Mouse (Mus musculus) gastrocnemius, adult 2 months (tissue): ENCODE measurements at regions not wholly inside any gene's neighbourhood (a gene's known extent, or its start where the extent isn't known, plus 50 kb on each side); places are given as distances from the start of the nearest gene placed in this dataset.

Source experiments
- DNase-seq: peaks from one replicate; pipeline ENCODE4 v3.0.0; 2022
- H3K27ac ChIP-seq: fragments of 200-600 bp; 2 replicates; pipeline ENCODE4 v1.8.1; 2022; ENCODE audit warnings: mild to moderate bottlenecking
- H3K4me3 ChIP-seq: fragments of 200-600 bp; 2 replicates; pipeline ENCODE4 v1.8.1; 2022; ENCODE audit warnings: mild to moderate bottlenecking, moderate library complexity
- CTCF ChIP-seq: fragments of 200-600 bp; IDR thresholded peaks from 2 replicates; pipeline ENCODE4 v1.8.1; 2022; ENCODE audit warnings: antibody characterized with exemption, mild to moderate bottlenecking, moderate library complexity
- intact Hi-C: fragments of 180-260 bp; cut with DNase I; formaldehyde crosslinking; loops from one replicate; pipeline ENCODE4 v1.15.1; 2025

GRCm38 (mm10) chrX:152918212-152918611, 88.1 kb upstream of the Usp51 start:
- Histone ChIP-seq H3K27ac (no peak overlapping the region), H3K4me3 (no peak overlapping the region)
- DNase-seq: peak; percentile 51
- TF ChIP-seq CTCF: peak; percentile 72
- intact Hi-C loops: no loop called here

GRCm38 (mm10) chrX:152926991-152927390, 79.3 kb upstream of the Usp51 start:
- Histone ChIP-seq H3K4me3 (no peak overlapping the region), H3K27ac (no peak overlapping the region)
- intact Hi-C loops: loop anchor here (10.0 kb wide), 1 partner anchor 58 kb away; no protein-coding TSS in a partner anchor
- peak; percentile 58 for TF ChIP-seq CTCF
- DNase-seq: no peak

- Histone ChIP-seq H3K4me3 (no peak overlapping the region), H3K27ac (no peak overlapping the region)
- no peak for DNase-seq
- TF ChIP-seq CTCF: no peak
- intact Hi-C loops: no loop called here
Observed at GRCm38 (mm10) chrX:152946201-152946600, 60.1 kb upstream of the Usp51 start.
